Mouse (Mus musculus) urinary bladder, postnatal 4 days (tissue): ENCODE measurements around the gene Bbs9.

Experiments
- DNase-seq, 2 experiments: peaks; one replicate each; pipeline ENCODE4 v3.0.0; 2021 to 2022; ENCODE audit warnings: low spot score in 2 of 2

The Bbs9 gene

DNA sequence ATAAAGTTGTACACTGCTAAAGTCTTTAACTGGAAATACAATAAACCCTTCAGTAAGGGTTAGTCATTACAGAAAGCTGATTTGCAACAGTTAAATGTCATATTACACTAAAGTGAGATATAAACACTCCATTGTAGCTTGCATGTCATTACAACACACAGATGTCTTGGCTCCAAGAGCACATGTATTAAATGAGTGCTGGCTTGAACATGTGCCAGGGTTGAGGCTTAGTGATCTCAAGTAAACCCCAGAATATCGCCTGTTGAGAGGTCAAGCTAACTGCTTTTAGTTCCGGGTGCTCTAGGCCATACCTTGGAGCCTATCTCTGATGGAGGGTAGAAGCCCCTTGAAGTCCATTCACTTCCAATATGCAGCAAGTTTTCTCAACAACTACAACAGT, 273.1 kb downstream of the Bbs9 start:
- DNase-seq: no peak

GRCm38 (mm10) chr9:22750779-22751545, 275.4 kb downstream of the Bbs9 start:
- DNase-seq: peak in 1 of 2 experiments; percentile 31

GRCm38 (mm10) chr9:22751546-22751929, 276.0 kb downstream of the Bbs9 start:
- DNase-seq: no peak

- DNase-seq: no peak
Observed at GRCm38 (mm10) chr9:22754081-22754672, 278.7 kb downstream of the Bbs9 start.

GRCm38 (mm10) chr9:22758487-22758886, 283.0 kb downstream of the Bbs9 start:
- DNase-seq: no peak

DNA sequence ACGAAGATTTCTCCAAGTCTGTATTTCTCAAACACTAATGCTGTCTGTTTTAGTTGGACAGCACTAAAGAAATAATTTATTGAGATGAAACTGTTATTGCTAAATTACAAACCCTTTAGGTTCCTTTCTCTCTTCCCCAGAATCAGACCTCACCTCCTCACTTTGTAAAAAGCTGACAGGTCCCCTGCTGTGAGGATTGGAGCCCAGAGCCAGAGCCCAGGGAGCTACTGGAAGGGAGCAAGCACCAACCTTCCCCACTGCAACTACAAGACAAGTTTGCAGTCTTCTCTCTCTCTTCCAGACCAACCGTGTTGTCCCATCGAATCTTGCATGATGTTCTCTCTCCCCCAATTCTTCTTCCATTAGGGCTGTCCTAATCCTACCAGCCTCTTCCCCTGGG, 283.7 kb downstream of the Bbs9 start:
- DNase-seq: no peak

DNA sequence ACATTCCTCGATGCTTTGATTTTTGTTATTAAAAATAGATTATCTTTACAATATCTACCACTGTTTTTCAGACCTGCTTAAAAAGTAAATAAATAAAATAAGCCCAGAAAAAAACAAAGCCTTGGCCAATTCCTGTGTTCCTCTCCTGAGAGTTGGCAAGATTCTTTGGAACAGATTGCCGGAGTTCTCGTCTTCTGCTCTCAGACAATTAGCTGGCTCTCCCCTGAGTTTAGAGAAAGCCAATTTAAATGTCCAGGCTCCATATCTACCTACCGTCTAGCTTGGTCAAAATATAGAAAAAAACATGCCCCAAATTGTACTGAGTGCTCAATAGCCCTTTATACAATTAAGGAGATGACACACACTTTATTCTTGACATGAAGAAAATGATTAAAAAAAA, 284.9 kb downstream of the Bbs9 start:
- no peak for DNase-seq

GRCm38 (mm10) chr9:22761487-22761886, 286.0 kb downstream of the Bbs9 start:
- DNase-seq: no peak

- DNase-seq: no peak
Observed at GRCm38 (mm10) chr9:22765618-22766220, 290.2 kb downstream of the Bbs9 start.

DNA sequence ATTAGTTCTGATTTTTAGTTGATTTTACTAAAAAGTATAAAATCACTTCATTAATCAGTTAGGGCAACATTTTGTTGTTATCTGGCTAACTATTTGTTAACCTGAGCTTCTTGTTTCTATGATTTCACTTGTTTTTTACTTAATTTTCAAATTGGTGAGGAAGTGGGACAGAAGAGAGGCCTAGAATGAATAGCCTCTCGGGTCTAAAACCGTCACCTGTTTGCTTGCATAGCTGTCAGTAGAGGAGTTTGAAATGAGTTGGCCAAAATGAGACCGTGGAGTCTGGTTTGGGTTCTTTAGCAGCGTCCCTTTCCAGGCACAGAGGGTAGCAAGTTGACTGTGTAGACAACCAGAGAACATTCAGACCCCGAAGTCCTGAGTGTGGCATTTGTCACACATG, 291.6 kb downstream of the Bbs9 start:
- no peak for DNase-seq

DNA sequence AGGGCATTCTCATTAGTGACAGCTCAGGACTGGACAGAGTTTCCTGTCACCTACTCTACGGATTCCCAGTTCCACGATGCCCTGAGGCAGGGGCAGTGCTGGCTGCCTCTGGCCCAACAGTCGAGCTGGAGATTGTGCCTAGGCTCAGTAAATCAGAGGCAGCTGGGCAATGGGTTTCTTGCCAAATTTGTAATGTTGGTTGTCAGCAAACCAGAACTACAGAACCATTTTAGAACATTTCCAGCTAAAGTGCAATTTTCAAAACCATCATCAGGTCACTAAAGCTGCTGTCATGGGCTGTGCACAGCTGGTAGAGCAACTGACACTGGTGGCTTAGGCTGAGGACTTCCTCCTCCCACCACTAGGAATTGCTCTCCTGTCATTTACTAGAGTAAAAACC, 292.3 kb downstream of the Bbs9 start:
- no peak for DNase-seq

DNA sequence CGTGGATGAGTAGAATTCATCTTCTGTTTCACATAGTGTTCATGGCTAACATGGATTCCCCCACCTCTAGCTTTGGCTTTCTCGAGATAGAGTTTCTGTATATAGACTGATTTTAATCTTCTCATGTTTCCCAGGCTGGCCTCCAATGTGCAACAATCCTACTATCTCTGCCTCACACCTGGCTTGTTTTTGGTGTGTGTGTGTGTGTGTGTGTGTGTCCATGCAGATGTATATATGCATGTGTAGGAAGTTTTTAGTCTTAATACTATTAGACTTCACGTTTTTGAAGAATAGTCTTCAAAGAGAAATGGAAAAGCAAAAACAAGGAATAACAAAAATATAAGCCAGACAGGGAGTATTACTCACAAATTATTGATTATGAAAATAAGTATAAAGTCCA, 296.3 kb downstream of the Bbs9 start:
- DNase-seq: no peak

DNA sequence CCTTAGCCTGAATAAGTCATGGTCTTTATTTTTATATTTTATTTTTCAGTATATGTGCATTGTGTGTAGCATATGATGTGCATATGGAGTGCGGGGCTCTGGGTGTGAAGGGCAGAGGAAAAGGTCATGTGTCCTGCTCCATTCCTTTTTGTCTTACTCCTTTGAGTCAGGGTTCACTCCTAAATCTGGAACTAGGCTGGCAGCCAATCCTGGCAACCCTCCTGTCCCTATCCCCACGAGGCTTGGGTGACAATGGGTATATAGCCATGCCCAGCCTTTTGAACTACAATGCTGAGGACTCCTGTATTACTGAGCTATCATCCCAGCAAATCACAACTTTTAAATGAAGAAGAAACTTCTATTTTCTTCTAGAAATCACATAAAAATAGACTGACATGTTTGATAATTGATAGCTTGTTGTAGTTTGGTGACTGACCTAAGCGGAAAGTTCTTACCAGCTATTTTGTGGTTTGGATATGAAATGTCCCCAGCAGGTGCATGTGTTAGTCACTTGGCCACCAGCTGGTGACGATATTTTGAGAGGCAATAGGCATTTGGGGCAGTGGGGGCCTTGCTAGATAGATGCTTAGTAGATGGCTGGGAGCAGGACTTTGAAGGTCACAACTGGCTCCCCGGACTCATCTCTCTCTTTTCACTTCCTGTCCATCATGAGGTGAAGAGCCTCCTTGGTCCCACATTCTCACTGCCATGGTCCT, 300.9 kb downstream of the Bbs9 start:
- DNase-seq: no peak

DNA sequence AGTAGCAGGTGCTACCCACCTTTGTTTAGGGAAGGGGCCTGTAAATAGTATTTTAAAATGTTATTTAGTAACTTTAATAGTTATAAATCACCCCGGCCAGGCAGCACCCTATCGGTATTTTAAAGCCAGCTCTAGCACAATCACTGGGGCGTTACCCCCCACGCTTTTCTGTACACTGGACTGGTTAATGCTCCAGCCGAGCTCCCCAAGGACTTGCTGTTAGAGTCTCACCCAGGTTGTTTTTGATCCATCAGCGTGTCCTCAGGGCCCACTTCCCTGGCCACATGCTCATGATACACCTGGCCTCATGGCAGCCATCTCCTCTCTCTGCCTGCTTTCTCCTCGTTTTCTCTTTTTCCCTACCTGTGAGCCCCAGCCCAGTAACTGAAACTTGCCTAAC, 301.9 kb downstream of the Bbs9 start:
- DNase-seq: no peak

DNA sequence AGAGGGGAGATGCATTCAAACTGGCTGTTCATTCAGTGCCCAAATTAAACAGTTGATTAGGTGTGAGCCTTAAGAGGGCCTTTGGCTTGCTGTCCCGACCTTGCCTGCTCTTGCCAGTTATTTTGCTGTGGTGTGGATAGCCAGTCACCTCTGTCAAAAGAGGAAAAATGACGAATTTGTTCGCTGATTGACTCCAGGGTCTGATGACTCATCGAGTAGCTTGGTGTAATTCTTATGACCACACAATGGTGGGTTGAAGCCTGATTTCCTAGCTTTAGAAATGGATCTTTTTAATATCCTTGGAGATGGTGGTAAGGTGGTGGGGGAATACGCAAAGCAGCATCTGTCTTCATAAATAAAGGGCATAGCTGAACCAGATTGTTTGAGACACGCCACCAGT, 304.1 kb downstream of the Bbs9 start:
- no peak for DNase-seq

DNA sequence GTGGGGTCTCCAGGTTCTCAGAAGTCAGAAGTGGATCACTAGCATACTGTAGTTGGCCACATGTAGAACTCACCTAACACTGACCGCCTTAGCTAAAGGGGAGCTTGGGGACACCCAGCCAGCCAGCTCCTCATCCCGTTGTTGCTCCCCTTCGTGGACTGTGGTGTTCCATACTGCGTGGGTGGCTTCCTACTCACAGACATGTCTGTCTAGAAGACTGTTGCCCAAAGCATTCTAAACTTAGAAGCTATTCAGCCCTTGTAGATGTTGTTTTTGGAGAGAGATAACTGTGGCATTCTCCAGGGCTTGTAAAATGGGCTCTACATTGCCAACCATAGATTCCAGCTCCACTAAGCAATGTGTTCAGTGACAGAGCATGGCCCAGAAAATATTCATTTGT, 310.5 kb downstream of the Bbs9 start:
- DNase-seq: no peak

DNA sequence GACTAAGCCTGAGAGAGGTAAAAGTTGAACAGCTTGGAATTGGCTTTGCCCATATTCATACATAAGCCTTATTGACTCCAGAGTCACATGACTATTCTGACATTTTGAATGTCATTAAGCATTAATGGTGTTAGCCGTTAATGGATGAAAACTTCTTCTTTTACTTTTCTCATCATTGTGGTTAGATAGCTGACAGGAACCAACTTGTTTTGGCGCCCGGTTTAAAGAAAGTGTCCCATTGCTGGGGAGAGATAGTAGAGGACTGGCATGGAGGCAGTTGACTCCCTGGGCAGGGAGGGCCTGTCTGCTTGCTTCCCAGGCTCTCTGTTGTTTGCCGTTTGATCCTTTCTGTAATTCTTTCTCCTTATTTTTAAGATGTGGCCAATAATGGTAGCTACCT, 312.9 kb downstream of the Bbs9 start:
- no peak for DNase-seq

- DNase-seq: no peak
Observed at GRCm38 (mm10) chr9:22788850-22789249, 313.3 kb downstream of the Bbs9 start.

DNA sequence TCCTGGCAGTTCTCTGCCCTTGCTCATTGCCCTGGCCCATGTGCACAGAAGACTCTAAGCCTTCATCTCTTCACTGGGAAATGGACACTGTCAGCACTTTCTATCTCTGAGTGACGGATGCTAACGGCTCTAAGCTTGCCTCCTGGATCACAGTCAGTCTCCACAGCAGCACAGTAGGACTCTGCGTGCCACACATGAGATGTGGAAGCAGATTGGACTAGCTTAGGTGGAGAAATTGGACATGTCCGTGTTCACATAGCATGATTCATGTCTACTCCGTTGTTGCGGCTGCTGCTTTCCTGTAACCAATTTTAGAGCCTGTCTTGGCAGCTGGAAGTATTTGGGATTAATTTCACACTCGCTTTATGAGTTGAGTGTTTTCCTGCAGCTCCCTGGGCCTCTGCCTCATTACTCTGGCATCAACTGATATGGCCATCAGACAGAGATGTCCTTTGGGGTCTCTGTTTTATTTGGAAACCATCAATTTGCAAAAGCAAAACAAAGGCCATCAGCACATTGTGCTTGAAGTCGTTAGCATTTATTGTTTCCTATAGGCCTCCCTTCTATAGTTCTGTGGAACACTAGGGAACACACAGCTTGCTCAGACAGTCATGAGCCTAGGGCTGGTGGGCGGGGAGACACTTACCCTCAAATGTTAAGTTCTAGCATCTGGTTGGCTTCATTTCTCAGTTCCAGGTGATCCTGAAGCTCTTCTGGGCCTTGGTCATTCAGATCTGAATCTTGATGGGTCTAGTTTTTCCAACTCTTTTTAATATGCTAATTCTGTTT, 314.1 kb downstream of the Bbs9 start:
- DNase-seq: no peak

DNA sequence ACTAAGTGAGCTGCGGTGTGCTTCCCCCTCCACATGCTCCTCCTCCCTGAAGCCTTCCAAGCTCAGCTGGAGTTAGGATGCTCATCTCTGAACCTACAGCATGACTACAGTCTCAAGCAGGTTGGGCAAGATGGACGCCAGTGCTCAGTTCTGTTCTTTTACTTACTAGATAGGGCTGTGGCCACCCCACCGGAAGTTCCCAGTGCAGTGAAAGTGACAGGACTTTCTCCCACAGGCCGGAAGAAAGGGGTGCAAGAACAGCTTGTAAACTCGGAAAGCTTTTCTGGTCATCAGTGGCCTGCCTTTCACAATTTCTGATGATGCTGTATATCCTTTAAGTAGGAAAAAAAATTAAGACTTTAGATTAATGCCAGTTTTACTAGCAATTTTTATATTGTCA, 315.7 kb downstream of the Bbs9 start:
- no peak for DNase-seq

- DNase-seq: no peak
Observed at GRCm38 (mm10) chr9:22791750-22792149, 316.2 kb downstream of the Bbs9 start.

- no peak for DNase-seq
Observed at GRCm38 (mm10) chr9:22793698-22794097, 318.2 kb downstream of the Bbs9 start.
